Mouse (Mus musculus) gastrocnemius, postnatal 14 days (tissue): ENCODE measurements around the gene Tmem182. TPM values are rescaled to one million over a fixed set of nuclear protein-coding genes. Genes with fewer than 3 reads are reported as not detected.

ENCODE experiments used
- DNase-seq: peaks from one replicate; pipeline ENCODE4 v3.0.0; 2021; ENCODE audit warnings: mixed read lengths
- intact Hi-C: fragments of 180-260 bp; cut with DNase I; formaldehyde crosslinking; loops from one replicate; pipeline ENCODE4 v1.15.1; 2025; ENCODE audit warnings: low total_unique reads
- total RNA-seq, 2 experiments: library from RNA; stranded (reverse); gene quantifications; 2 replicates each; pipeline ENCODE4 v1.2.3; 2021

Tmem182 gene
- total RNA-seq, 2 experiments from 2014 or later: 181 to 201 TPM

DNA sequence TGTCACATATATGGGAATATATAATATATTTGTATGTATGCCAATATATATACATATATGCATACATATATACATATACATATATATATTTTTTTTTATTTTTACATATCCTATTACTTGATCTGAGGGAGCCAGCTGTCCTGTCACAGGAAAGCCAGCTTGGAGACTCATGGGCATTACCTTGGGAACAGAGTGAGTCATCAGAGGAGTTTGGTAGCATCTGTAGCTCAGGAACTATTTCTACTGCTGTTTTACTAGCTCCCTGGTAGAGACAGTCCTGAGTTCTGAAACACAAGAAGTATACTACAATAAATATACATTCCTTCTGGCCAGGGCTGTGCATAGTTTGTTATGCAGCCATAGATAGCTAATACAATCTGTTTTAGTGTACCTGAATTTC is 98.3 kb downstream of the Tmem182 start:
- intact Hi-C loops: no loop called here
- no peak for DNase-seq

Other genes starting within 250 kb of the Tmem182 start
- gene Slc9a4, start 225.5 kb upstream of the Tmem182 start, total RNA-seq: under 1 TPM; 0.11 to 0.21 TPM
- 10 to 100 TPM; 19.5 to 20.8 TPM for gene Slc9a2, start 125.0 kb upstream of the Tmem182 start, total RNA-seq
- under 1 TPM; 0.33 to 0.59 TPM for gene Mfsd9, start 14.9 kb upstream of the Tmem182 start, total RNA-seq